Mouse (Mus musculus): Measurements from ENCODE around the gene Arpc5l. TPM values are rescaled to one million over a fixed set of nuclear protein-coding genes. Genes with fewer than 3 reads are reported as not detected.

Arpc5l gene
- polyA plus RNA-seq, 1 experiment = 34.4 TPM

DNA sequence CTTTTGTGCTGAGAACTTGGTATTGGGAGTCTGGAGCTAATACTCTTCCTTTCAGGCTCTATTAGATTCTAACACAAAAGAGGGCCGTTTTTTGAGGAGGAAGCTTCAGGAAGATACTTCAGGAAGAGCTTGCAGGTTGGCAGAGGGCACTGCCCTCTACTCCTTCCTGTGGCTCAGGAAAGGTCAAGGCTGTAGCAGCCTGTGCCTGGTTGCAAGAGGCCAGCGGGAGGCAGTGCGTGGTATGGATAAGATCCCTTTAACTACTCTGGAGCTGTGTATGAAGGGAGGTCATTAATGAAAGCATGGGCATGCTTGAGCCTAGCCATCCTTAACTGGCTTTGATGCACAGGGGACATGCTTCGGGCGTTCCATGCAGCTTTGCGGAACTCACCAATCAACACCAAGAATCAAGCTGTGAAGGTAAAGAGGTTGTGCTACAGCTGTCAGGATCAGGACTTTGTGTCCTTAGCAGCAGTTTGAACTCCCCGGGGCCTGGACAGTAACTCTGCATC is 7.7 kb downstream of the Arpc5l start:
- Histone ChIP-seq H3K4me3 (ENCODE audit: insufficient read depth, low read depth, low read length) (no peak overlapping the region), H3K27me3 (replicated peaks; ENCODE audit: control insufficient read depth, insufficient read depth, low read length) (no peaks in the 10 kb centered on the region), H3K4me1 (ENCODE audit: control insufficient read depth, insufficient read depth, low read length) (peaks cover 15% of the 10 kb centered on the region), H3K36me3 (ENCODE audit: control insufficient read depth, insufficient read depth, low read length) (peaks cover 7% of the 10 kb centered on the region), H3K27ac (ENCODE audit: insufficient read depth, low read depth, low read length) (no peak overlapping the region)
- 69% methylated on average over 7 of the region's 7 CpGs for WGBS
- no peak for TF ChIP-seq POLR2A (IDR thresholded peaks at IDR 0.05; ENCODE audit: low read depth, low read length)
- no peak for TF ChIP-seq CTCF (conservative IDR thresholded peaks at IDR 0.05; ENCODE audit: insufficient read depth, insufficient read length, low read depth, low read length)
- DNase-seq = no peak

DNA sequence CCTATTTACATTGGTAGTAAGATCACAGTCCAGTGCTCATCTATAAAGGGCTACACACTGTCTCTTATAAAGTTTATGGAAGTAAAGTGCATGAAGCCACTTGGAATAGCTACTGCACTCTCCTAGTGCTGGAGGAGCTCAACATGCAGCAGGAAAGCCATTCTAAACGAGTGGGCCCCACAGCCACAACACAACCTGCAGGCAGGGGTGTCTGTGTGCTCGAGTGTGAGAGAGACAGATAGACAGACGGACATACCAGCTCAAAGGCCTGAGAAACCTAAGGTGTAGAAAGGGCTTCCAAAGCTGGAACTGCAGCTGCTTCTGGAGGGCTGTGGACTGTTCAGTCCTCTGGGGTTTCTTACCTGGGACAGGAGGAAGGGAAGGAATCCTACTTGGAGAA is 11.4 kb downstream of the Arpc5l start:
- Histone ChIP-seq H3K4me1 (ENCODE audit: control insufficient read depth, insufficient read depth, low read length) (0 out of 2 replicates have a peak, but pooled peaks cover 3% of the 10 kb centered on the region), H3K4me3 (ENCODE audit: insufficient read depth, low read depth, low read length) (no peak overlapping the region), H3K27me3 (replicated peaks; ENCODE audit: control insufficient read depth, insufficient read depth, low read length) (no peaks in the 10 kb centered on the region), H3K27ac (ENCODE audit: insufficient read depth, low read depth, low read length) (no peak overlapping the region), H3K36me3 (ENCODE audit: control insufficient read depth, insufficient read depth, low read length) (peaks cover 14% of the 10 kb centered on the region)
- WGBS = 70% methylated on average over 3 of the region's 3 CpGs
- no peak for TF ChIP-seq POLR2A (IDR thresholded peaks at IDR 0.05; ENCODE audit: low read depth, low read length)
- TF ChIP-seq CTCF (conservative IDR thresholded peaks at IDR 0.05; ENCODE audit: insufficient read depth, insufficient read length, low read depth, low read length) = no peak
- no peak for DNase-seq

DNA sequence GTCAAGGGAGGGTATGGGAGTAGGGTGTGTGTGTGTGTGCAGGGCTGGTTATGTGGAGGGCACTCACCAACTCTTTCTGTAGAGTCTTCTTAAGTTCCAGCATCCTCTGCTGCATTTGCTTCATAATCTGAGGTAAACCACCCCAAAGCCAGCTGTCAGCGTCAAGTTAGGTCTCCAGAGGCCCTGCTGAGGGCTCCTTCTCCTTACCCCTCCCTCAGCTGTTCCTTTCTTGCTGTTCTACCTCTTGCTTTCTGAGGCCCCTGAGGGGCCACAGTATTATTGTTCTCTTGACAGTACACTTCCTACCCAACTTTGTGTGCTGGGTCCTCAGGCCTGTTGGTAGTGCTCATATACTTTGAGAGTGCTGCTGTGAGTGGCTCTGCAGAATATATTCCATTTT is 14.9 kb downstream of the Arpc5l start:
- Histone ChIP-seq H3K4me1 (ENCODE audit: control insufficient read depth, insufficient read depth, low read length) (no peaks in the 10 kb centered on the region), H3K27ac (ENCODE audit: insufficient read depth, low read depth, low read length) (no peak overlapping the region), H3K4me3 (ENCODE audit: insufficient read depth, low read depth, low read length) (no peak overlapping the region), H3K27me3 (replicated peaks; ENCODE audit: control insufficient read depth, insufficient read depth, low read length) (no peaks in the 10 kb centered on the region), H3K36me3 (ENCODE audit: control insufficient read depth, insufficient read depth, low read length) (peaks cover 16% of the 10 kb centered on the region)
- WGBS = 94% methylated on average over 1 of the region's 1 CpGs
- TF ChIP-seq CTCF (conservative IDR thresholded peaks at IDR 0.05; ENCODE audit: insufficient read depth, insufficient read length, low read depth, low read length) (no peak), POLR2A (IDR thresholded peaks at IDR 0.05; ENCODE audit: low read depth, low read length) (no peak)
- DNase-seq = no peak

DNA sequence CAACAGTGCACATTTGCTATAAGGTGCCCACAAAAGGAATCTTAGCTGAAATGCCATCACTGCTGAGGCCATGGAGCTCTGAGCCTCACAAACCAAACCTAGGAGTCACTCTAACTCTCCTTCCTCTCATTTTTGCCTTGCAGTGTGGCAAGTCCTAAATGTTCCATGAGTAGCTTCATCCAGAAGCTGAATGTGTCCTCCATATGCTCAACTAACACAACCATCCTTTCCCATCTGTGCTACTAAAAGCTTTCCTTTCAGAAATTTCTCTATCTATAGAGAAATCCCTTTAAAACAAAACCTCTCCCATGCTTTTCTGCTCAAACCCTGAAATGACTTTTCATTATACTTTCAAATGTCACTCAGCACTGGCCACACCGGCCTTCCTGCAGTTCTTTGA is 26.5 kb downstream of the Arpc5l start:
- Histone ChIP-seq H3K27ac (ENCODE audit: insufficient read depth, low read depth, low read length) (no peak overlapping the region), H3K4me3 (ENCODE audit: insufficient read depth, low read depth, low read length) (no peak overlapping the region), H3K4me1 (ENCODE audit: control insufficient read depth, insufficient read depth, low read length) (no peaks in the 10 kb centered on the region), H3K27me3 (replicated peaks; ENCODE audit: control insufficient read depth, insufficient read depth, low read length) (no peaks in the 10 kb centered on the region), H3K36me3 (ENCODE audit: control insufficient read depth, insufficient read depth, low read length) (peaks cover 10% of the 10 kb centered on the region)
- TF ChIP-seq CTCF (conservative IDR thresholded peaks at IDR 0.05; ENCODE audit: insufficient read depth, insufficient read length, low read depth, low read length) = no peak
- TF ChIP-seq POLR2A (IDR thresholded peaks at IDR 0.05; ENCODE audit: low read depth, low read length) = no peak
- WGBS = 93% methylated on average over 1 of the region's 1 CpGs
- DNase-seq = no peak

DNA sequence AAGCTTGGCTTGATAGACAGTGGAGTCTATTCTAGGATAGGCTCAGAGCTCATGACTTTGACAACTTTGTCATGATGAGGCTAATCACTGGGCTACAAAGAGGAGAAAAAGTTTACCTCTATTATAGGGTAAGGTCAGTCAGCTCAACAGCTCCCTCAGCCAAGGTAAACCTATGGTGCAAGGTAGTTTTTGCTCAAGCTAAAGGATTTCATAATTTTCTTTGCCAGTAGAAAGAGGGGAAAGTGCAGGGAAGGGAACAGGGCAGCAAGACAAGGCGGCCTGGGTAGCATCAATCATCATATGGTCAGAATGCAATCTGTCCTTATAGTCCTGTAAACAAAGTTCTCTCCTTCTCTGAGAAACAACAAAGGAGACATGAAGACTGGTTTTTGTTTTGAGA is 35.1 kb downstream of the Arpc5l start:
- WGBS = 98% methylated on average over 1 of the region's 1 CpGs
- Histone ChIP-seq H3K27me3 (replicated peaks; ENCODE audit: control insufficient read depth, insufficient read depth, low read length) (no peaks in the 10 kb centered on the region), H3K36me3 (ENCODE audit: control insufficient read depth, insufficient read depth, low read length) (peaks cover 2% of the 10 kb centered on the region), H3K27ac (ENCODE audit: insufficient read depth, low read depth, low read length) (no peak overlapping the region), H3K4me1 (ENCODE audit: control insufficient read depth, insufficient read depth, low read length) (no peaks in the 10 kb centered on the region), H3K4me3 (ENCODE audit: insufficient read depth, low read depth, low read length) (no peak overlapping the region)
- DNase-seq = no peak
- TF ChIP-seq CTCF (conservative IDR thresholded peaks at IDR 0.05; ENCODE audit: insufficient read depth, insufficient read length, low read depth, low read length) = no peak

DNA sequence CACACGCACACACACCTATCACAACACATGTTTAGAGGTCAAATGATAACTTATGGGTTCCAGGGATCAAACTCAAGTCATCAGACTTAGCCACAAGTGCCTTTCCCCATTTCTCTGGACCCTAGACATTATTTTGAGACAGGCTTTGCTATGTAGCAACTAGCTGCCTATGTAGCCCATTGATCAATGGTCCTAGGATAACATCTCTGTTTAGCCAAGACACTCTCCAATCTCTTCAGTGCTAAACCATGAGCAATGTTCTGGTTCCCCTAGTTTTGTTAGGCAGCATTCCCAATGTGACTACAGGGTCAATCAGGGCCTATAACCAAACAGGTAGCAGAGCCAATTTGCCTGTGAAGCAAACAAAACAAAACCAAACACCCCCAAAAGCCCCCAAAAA is 43.4 kb downstream of the Arpc5l start:
- Histone ChIP-seq H3K4me1 (ENCODE audit: control insufficient read depth, insufficient read depth, low read length) (no peaks in the 10 kb centered on the region), H3K36me3 (ENCODE audit: control insufficient read depth, insufficient read depth, low read length) (peaks cover 5% of the 10 kb centered on the region), H3K4me3 (ENCODE audit: insufficient read depth, low read depth, low read length) (no peak overlapping the region), H3K27me3 (replicated peaks; ENCODE audit: control insufficient read depth, insufficient read depth, low read length) (no peaks in the 10 kb centered on the region), H3K27ac (ENCODE audit: insufficient read depth, low read depth, low read length) (no peak overlapping the region)
- DNase-seq = no peak
- 90% methylated on average over 1 of the region's 1 CpGs for WGBS
- TF ChIP-seq POLR2A (IDR thresholded peaks at IDR 0.05; ENCODE audit: low read depth, low read length) (no peak), CTCF (conservative IDR thresholded peaks at IDR 0.05; ENCODE audit: insufficient read depth, insufficient read length, low read depth, low read length) (no peak)

DNA sequence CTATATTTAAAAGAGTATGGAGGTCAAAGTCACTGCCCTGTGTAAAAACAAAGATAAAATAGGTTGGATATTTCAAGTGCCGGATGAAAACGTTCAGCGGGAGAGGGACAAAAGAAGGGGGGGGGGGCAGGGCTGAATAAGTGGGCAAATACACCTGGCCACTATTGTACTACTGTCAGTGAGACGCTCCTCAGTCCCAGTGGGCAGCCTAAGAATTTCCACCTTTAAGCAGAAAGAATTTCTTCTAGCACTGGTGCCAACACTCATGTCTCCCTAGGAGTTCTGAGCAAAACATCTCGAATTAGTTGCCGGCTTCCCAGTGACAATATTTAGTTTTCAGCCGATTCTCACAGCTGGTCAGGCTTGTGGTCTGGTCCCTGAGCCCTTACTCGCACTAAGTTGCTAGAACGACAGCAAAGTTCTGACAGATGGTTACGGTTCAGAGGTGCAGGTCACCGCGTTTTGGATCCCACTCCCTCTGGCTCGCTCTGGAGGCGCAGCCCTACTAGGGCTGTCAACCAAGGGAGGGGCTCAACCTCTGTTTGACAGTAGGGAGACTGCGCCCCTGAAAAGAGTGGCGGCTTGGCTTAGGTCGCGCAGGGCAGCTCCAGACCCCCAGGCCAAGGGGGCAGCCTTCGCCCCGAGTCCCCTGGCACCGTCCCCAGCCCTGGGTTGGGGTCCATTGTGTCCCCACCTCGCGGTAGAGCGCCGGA is 59.7 kb downstream of the Arpc5l start:
- Histone ChIP-seq H3K4me1 (ENCODE audit: control insufficient read depth, insufficient read depth, low read length) (peaks cover 2% of the 10 kb centered on the region; the same call in 1 of the 2 replicates), H3K27me3 (replicated peaks; ENCODE audit: control insufficient read depth, insufficient read depth, low read length) (no peaks in the 10 kb centered on the region), H3K27ac (ENCODE audit: insufficient read depth, low read depth, low read length) (peak overlapping the region; percentile 74), H3K36me3 (ENCODE audit: control insufficient read depth, insufficient read depth, low read length) (no peaks in the 10 kb centered on the region), H3K4me3 (ENCODE audit: insufficient read depth, low read depth, low read length) (peak overlapping the region; percentile 84)
- no peak for DNase-seq
- WGBS = 2% methylated on average over 25 of the region's 25 CpGs
- TF ChIP-seq CTCF (conservative IDR thresholded peaks at IDR 0.05; ENCODE audit: insufficient read depth, insufficient read length, low read depth, low read length) (no peak), POLR2A (IDR thresholded peaks at IDR 0.05; ENCODE audit: low read depth, low read length) (no peak)

Other genes with a start within 250 kb of the Arpc5l start
- 2.6 and 5.1 TPM in 2 replicates for gene Nr6a1, start 77.7 kb upstream of the Arpc5l start, polyA plus RNA-seq (2012; rRNA removed)
- 0.98 and 1.2 TPM in 2 replicates for gene Olfml2a, start 73.4 kb upstream of the Arpc5l start, polyA plus RNA-seq (2012; rRNA removed)
- 0.57 and 0.59 TPM in 2 replicates for gene Wdr38, start 7.9 kb upstream of the Arpc5l start, polyA plus RNA-seq (2012; rRNA removed)
- gene Rpl35, start 276 bp downstream of the Arpc5l start, polyA plus RNA-seq (2012; rRNA removed) = 105 and 184 TPM in 2 replicates
- gene Golga1, start 60.2 kb downstream of the Arpc5l start, polyA plus RNA-seq (2012; rRNA removed) = 10.5 and 11.3 TPM in 2 replicates
- gene Scai, start 185.4 kb downstream of the Arpc5l start, polyA plus RNA-seq (2012; rRNA removed) = 1.7 TPM in 2 replicates
- 24.9 and 32.6 TPM in 2 replicates for gene Ppp6c, start 221.1 kb downstream of the Arpc5l start, polyA plus RNA-seq (2012; rRNA removed)